8 mouse cellular contexts compared by ENCODE assay signal in genomic region chr19:54048161-54048885, GRCm38 (mm10). TPM values are rescaled to one million over a fixed set of nuclear protein-coding genes. Genes with fewer than 3 reads are reported as not detected.
DNase-seq lines count a peak whose midpoint lies in the region; ATAC-seq and TF ChIP-seq lines count a peak whose summit lies in the region.

No protein-coding gene starts in this region.

- peak overlapping the region; percentile 93 for H3K4me3 ChIP-seq in megakaryocyte, embryonic 14.5 days (replicated peaks)
- H3K4me3 ChIP-seq in embryonic facial prominence, embryonic 10.5 days = no peak overlapping the region
- no peak overlapping the region for H3K4me3 ChIP-seq in intestine, postnatal 0 days (ENCODE audit: low read depth, low read length)
- peak overlapping the region; percentile 70 for H3K4me3 ChIP-seq in neural tube, embryonic 15.5 days (replicated peaks)

- H3K27ac ChIP-seq in embryonic facial prominence, embryonic 10.5 days (replicated peaks) = no peak overlapping the region
- no peak overlapping the region for H3K27ac ChIP-seq in intestine, postnatal 0 days (ENCODE audit: low read depth, low read length)
- no peak overlapping the region for H3K27ac ChIP-seq in neural tube, embryonic 15.5 days (replicated peaks)

- no peak for ATAC-seq in megakaryocyte, adult 5-6 weeks (ENCODE audit: poor library complexity, severe bottlenecking)
- no peak for ATAC-seq in intestine, postnatal 0 days
- ATAC-seq in neural tube, embryonic 15.5 days (ENCODE audit: low FRiP score) = no peak

- 9% methylated on average over 13 of the region's 13 CpGs for WGBS in embryonic facial prominence, embryonic 10.5 days
- WGBS in intestine, postnatal 0 days = 10% methylated on average over 13 of the region's 13 CpGs
- WGBS in neural tube, embryonic 15.5 days = 8% methylated on average over 13 of the region's 13 CpGs

- no peaks in the 10 kb centered on the region for H3K36me3 ChIP-seq in megakaryocyte, embryonic 14.5 days (replicated peaks; ENCODE audit: low read length)
- no peaks in the 10 kb centered on the region for H3K36me3 ChIP-seq in embryonic facial prominence, embryonic 10.5 days (replicated peaks)
- H3K36me3 ChIP-seq in intestine, postnatal 0 days (ENCODE audit: control insufficient read depth, insufficient read depth) = no peaks in the 10 kb centered on the region
- no peaks in the 10 kb centered on the region for H3K36me3 ChIP-seq in neural tube, embryonic 15.5 days

- H3K9ac ChIP-seq in intestine, postnatal 0 days (ENCODE audit: low read depth, low read length) = no peak overlapping the region
- no peak overlapping the region for H3K9ac ChIP-seq in neural tube, embryonic 15.5 days (replicated peaks)

- peaks cover 92% of the 10 kb centered on the region for H3K27me3 ChIP-seq in megakaryocyte, embryonic 14.5 days (replicated peaks)
- H3K27me3 ChIP-seq in embryonic facial prominence, embryonic 10.5 days (replicated peaks; ENCODE audit: low read depth, poor library complexity, severe bottlenecking) = peaks cover 77% of the 10 kb centered on the region
- H3K27me3 ChIP-seq in intestine, postnatal 0 days (replicated peaks; ENCODE audit: control insufficient read depth, insufficient read depth, low read length) = peaks cover 30% of the 10 kb centered on the region
- H3K27me3 ChIP-seq in neural tube, embryonic 15.5 days (replicated peaks) = peaks cover 22% of the 10 kb centered on the region

- H3K4me2 ChIP-seq in intestine, postnatal 0 days (replicated peaks; ENCODE audit: low read depth) = peak overlapping the region; percentile 96
- peak overlapping the region; percentile 100 for H3K4me2 ChIP-seq in neural tube, embryonic 15.5 days

- H3K9me3 ChIP-seq in megakaryocyte, embryonic 14.5 days = no peaks in the 10 kb centered on the region
- no peaks in the 10 kb centered on the region for H3K9me3 ChIP-seq in embryonic facial prominence, embryonic 10.5 days
- H3K9me3 ChIP-seq in intestine, postnatal 0 days (ENCODE audit: control insufficient read depth) = no peaks in the 10 kb centered on the region
- H3K9me3 ChIP-seq in neural tube, embryonic 15.5 days (replicated peaks) = no peaks in the 10 kb centered on the region

- H3K4me1 ChIP-seq in megakaryocyte, embryonic 14.5 days = peaks cover 89% of the 10 kb centered on the region
- H3K4me1 ChIP-seq in embryonic facial prominence, embryonic 10.5 days = peaks cover 44% of the 10 kb centered on the region
- peaks cover 12% of the 10 kb centered on the region; the same call in 1 of the 2 replicates for H3K4me1 ChIP-seq in intestine, postnatal 0 days (replicated peaks; ENCODE audit: control insufficient read depth, insufficient read depth, low read length)
- peaks cover 48% of the 10 kb centered on the region for H3K4me1 ChIP-seq in neural tube, embryonic 15.5 days

- DNase-seq in embryonic facial prominence, embryonic 10.5 days (ENCODE audit: low spot score) = peak; percentile 19
- no peak for DNase-seq in kidney, postnatal 4 days
- no peak for DNase-seq in cerebellum, postnatal 4 days (ENCODE audit: low spot score in 2 of 2)
- DNase-seq in frontal cortex, adult 2 months (ENCODE audit: extremely low spot score in 1 of 2, low spot score in 1 of 2) = no peak

- no peak for TF ChIP-seq CTCF in intestine, postnatal 0 days (IDR thresholded peaks at IDR 0.05; ENCODE audit: low read depth)

RNA-seq across cellular contexts. Expression of gene Adra2a, which starts 4.4 kb away (rescaled TPM):
- polyA plus RNA-seq in megakaryocyte, embryonic 14.5 days (2012; ENCODE audit: insufficient read depth, low replicate concordance) = 4.3 TPM in 2 replicates
- not detected in 2 replicates for total RNA-seq in megakaryocyte, adult 5-6 weeks (2015)
- total RNA-seq in megakaryocyte, adult 5-6 weeks (2017) = not detected in 2 replicates
- polyA plus RNA-seq in embryonic facial prominence, embryonic 10.5 days (2016; fragmentation: Nextera tagmentation; extraction: Ambion mirVana) = 0.14 and 0.29 TPM in 2 replicates
- polyA plus RNA-seq in intestine, postnatal 0 days (2015; fragmentation: Nextera tagmentation; extraction: Ambion mirVana) = 1.2 and 1.3 TPM in 2 replicates
- 3.9 and 4.6 TPM in 2 replicates for polyA plus RNA-seq in neural tube, embryonic 15.5 days (2015; fragmentation: Nextera tagmentation; extraction: Ambion mirVana)
- 12.7 and 16.7 TPM in 2 replicates for polyA plus RNA-seq in frontal cortex, adult 2 months (2012; rRNA removed)

Comparison
In these comparisons a context has a peak if more than half of its experiments do, and no peak if none do; other contexts are left out.
1. H3K4me3 ChIP-seq: peak in megakaryocyte, embryonic 14.5 days (single experiment) and neural tube, embryonic 15.5 days (single experiment); none in embryonic facial prominence, embryonic 10.5 days (single experiment) and intestine, postnatal 0 days (single experiment).